Mouse (Mus musculus) testis, adult 2 months (tissue): ENCODE results near the gene Pwp2.
A peak's percentile ranks its signal among the peaks of the same experiment; 100 is the strongest.

Experiments used
- CTCF ChIP-seq: fragments of 200-500 bp; IDR thresholded peaks from 2 replicates; pipeline ENCODE4 v1.5.1; 2012; ENCODE audit warnings: low read depth, mild to moderate bottlenecking, inconsistent platforms, low read length, moderate library complexity; ENCODE audit not compliant: control insufficient read depth, insufficient read depth, insufficient replicate concordance
- POLR2A ChIP-seq: fragments of 200-500 bp; IDR thresholded peaks from 2 replicates; pipeline ENCODE4 v1.6.1; 2012; ENCODE audit warnings: low read depth, mild to moderate bottlenecking, inconsistent platforms, low read length, moderate library complexity; ENCODE audit not compliant: control insufficient read depth

- TF ChIP-seq CTCF = peak; percentile 47; the same call in 1 of the 2 replicates
- TF ChIP-seq POLR2A = no peak
Observed at GRCm38 (mm10) chr10:78163923-78164322, 21.0 kb downstream of the Pwp2 start.
